Mouse (Mus musculus): ENCODE measurements around the gene P2rx2.

Gene P2rx2

GRCm38 (mm10) chr5:110344524-110344923, 1.5 kb upstream of the P2rx2 start, which contains the start of gene Lrcol1:
Gene Lrcol1, plus strand, starts transcription at chr5:110344730.
- in situ Hi-C loops (cut with MboI; ENCODE audit: low sequenced_read_pairs), result no loop called here

- in situ Hi-C loops (cut with MboI; ENCODE audit: low sequenced_read_pairs), result no loop called here
These were observed 4.2 kb downstream of the P2rx2 start for GRCm38 (mm10) chr5:110338792-110339191.

GRCm38 (mm10) chr5:110330508-110330907, 12.5 kb downstream of the P2rx2 start:
- in situ Hi-C loops (cut with MboI; ENCODE audit: low sequenced_read_pairs), result no loop called here

- in situ Hi-C loops (cut with MboI; ENCODE audit: low sequenced_read_pairs), result no loop called here
These were observed 29.9 kb downstream of the P2rx2 start for GRCm38 (mm10) chr5:110313127-110313526.

- in situ Hi-C loops (cut with MboI; ENCODE audit: low sequenced_read_pairs), result no loop called here
These were observed 34.2 kb downstream of the P2rx2 start for GRCm38 (mm10) chr5:110308861-110309260.

GRCm38 (mm10) chr5:110300591-110300990, 42.4 kb downstream of the P2rx2 start:
- in situ Hi-C loops (cut with MboI; ENCODE audit: low sequenced_read_pairs), result no loop called here

GRCm38 (mm10) chr5:110296637-110297036, 46.4 kb downstream of the P2rx2 start:
- in situ Hi-C loops (cut with MboI; ENCODE audit: low sequenced_read_pairs), result no loop called here

GRCm38 (mm10) chr5:110291649-110292048, 51.4 kb downstream of the P2rx2 start:
- in situ Hi-C loops (cut with MboI; ENCODE audit: low sequenced_read_pairs), result no loop called here
